Mouse (Mus musculus): ENCODE measurements around the gene 1500009C09Rik. TPM values are rescaled to one million over a fixed set of nuclear protein-coding genes. Genes with fewer than 3 reads are reported as not detected.
A peak's percentile ranks its signal among the peaks of the same experiment; 100 is the strongest.

1500009C09Rik gene
- polyA plus RNA-seq, 1 experiment, result not detected

- 12% methylated on average over 6 of the region's 6 CpGs for WGBS
- Histone ChIP-seq H3K4me3 (ENCODE audit: insufficient read depth, low read depth, low read length) (no peak overlapping the region), H3K4me1 (ENCODE audit: control insufficient read depth, insufficient read depth, low read length) (peaks cover 14% of the 10 kb centered on the region), H3K27ac (ENCODE audit: insufficient read depth, low read depth, low read length) (no peak overlapping the region)
- TF ChIP-seq POLR2A (IDR thresholded peaks at IDR 0.05; ENCODE audit: insufficient read depth, low read depth, low read length) (no peak), CTCF (IDR thresholded peaks at IDR 0.05; ENCODE audit: insufficient read depth, low read depth, low read length) (peak; percentile 75)
Measured at GRCm38 (mm10) chr15:82266356-82266755, 14.2 kb downstream of the 1500009C09Rik start.

- H3K27ac ChIP-seq (ENCODE audit: insufficient read depth, low read depth, low read length), result no peak overlapping the region
- 27% methylated on average over 3 of the region's 3 CpGs for WGBS
- TF ChIP-seq CTCF (IDR thresholded peaks at IDR 0.05; ENCODE audit: insufficient read depth, low read depth, low read length), result no peak
- TF ChIP-seq POLR2A (IDR thresholded peaks at IDR 0.05; ENCODE audit: insufficient read depth, low read depth, low read length), result no peak
- H3K4me1 ChIP-seq (ENCODE audit: control insufficient read depth, insufficient read depth, low read length), result peaks cover 15% of the 10 kb centered on the region
- no peak overlapping the region for H3K4me3 ChIP-seq (ENCODE audit: insufficient read depth, low read depth, low read length)
Measured at GRCm38 (mm10) chr15:82268185-82268584, 16.0 kb downstream of the 1500009C09Rik start.

GRCm38 (mm10) chr15:82268783-82269182, 16.6 kb downstream of the 1500009C09Rik start:
- H3K4me3 ChIP-seq (ENCODE audit: insufficient read depth, low read depth, low read length), result no peak overlapping the region
- H3K4me1 ChIP-seq (ENCODE audit: control insufficient read depth, insufficient read depth, low read length), result peaks cover 15% of the 10 kb centered on the region
- no peak overlapping the region for H3K27ac ChIP-seq (ENCODE audit: insufficient read depth, low read depth, low read length)
- 75% methylated on average over 9 of the region's 9 CpGs for WGBS
- TF ChIP-seq POLR2A (IDR thresholded peaks at IDR 0.05; ENCODE audit: insufficient read depth, low read depth, low read length) (no peak), CTCF (IDR thresholded peaks at IDR 0.05; ENCODE audit: insufficient read depth, low read depth, low read length) (no peak)

- H3K4me3 ChIP-seq (ENCODE audit: insufficient read depth, low read depth, low read length), result no peak overlapping the region
- TF ChIP-seq CTCF (IDR thresholded peaks at IDR 0.05; ENCODE audit: insufficient read depth, low read depth, low read length), result peak; percentile 71
- no peak for TF ChIP-seq POLR2A (IDR thresholded peaks at IDR 0.05; ENCODE audit: insufficient read depth, low read depth, low read length)
- H3K27ac ChIP-seq (ENCODE audit: insufficient read depth, low read depth, low read length), result no peak overlapping the region
- 0% methylated on average over 5 of the region's 5 CpGs for WGBS
- peaks cover 14% of the 10 kb centered on the region for H3K4me1 ChIP-seq (ENCODE audit: control insufficient read depth, insufficient read depth, low read length)
Measured at GRCm38 (mm10) chr15:82271201-82271600, 19.0 kb downstream of the 1500009C09Rik start.

- TF ChIP-seq CTCF (IDR thresholded peaks at IDR 0.05; ENCODE audit: insufficient read depth, low read depth, low read length) (no peak), POLR2A (IDR thresholded peaks at IDR 0.05; ENCODE audit: insufficient read depth, low read depth, low read length) (no peak)
- peaks cover 24% of the 10 kb centered on the region for H3K4me1 ChIP-seq (ENCODE audit: control insufficient read depth, insufficient read depth, low read length)
- H3K27ac ChIP-seq (ENCODE audit: insufficient read depth, low read depth, low read length), result no peak overlapping the region
- 90% methylated on average over 6 of the region's 6 CpGs for WGBS
- no peak overlapping the region for H3K4me3 ChIP-seq (ENCODE audit: insufficient read depth, low read depth, low read length)
Measured at GRCm38 (mm10) chr15:82272295-82272694, 20.1 kb downstream of the 1500009C09Rik start.

DNA sequence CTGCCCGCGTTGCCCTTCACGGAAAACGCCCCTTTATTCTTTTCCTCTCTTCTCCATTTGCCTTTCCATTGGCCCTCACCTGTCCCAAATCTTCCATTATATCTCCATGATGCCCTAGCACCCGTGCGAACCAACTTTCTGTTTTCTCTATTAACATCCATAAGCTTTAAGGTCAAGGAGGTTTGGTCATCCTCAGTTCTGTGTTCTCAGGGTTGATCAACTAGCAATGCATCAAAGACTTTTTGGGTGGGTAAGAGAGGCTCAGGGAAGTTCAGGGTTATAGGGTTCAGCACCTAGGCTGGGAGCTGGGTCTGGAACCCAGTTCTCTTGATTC, 22.4 kb downstream of the 1500009C09Rik start, which contains the start of gene Sept3:
Gene Sept3 (plus strand): TSS at position 301 of the 334 bp plus-strand sequence.
- 24% methylated on average over 6 of the region's 6 CpGs for WGBS
- peak within 1 kb of the TSS; percentile 83 for H3K4me3 ChIP-seq (ENCODE audit: insufficient read depth, low read depth, low read length)
- H3K27ac ChIP-seq (ENCODE audit: insufficient read depth, low read depth, low read length), result peak within 1 kb of the TSS; percentile 62
- H3K4me1 ChIP-seq (ENCODE audit: control insufficient read depth, insufficient read depth, low read length), result peaks cover 29% of the 10 kb centered on the region
- TF ChIP-seq CTCF (IDR thresholded peaks at IDR 0.05; ENCODE audit: insufficient read depth, low read depth, low read length) (no peak), POLR2A (IDR thresholded peaks at IDR 0.05; ENCODE audit: insufficient read depth, low read depth, low read length) (no peak)

DNA sequence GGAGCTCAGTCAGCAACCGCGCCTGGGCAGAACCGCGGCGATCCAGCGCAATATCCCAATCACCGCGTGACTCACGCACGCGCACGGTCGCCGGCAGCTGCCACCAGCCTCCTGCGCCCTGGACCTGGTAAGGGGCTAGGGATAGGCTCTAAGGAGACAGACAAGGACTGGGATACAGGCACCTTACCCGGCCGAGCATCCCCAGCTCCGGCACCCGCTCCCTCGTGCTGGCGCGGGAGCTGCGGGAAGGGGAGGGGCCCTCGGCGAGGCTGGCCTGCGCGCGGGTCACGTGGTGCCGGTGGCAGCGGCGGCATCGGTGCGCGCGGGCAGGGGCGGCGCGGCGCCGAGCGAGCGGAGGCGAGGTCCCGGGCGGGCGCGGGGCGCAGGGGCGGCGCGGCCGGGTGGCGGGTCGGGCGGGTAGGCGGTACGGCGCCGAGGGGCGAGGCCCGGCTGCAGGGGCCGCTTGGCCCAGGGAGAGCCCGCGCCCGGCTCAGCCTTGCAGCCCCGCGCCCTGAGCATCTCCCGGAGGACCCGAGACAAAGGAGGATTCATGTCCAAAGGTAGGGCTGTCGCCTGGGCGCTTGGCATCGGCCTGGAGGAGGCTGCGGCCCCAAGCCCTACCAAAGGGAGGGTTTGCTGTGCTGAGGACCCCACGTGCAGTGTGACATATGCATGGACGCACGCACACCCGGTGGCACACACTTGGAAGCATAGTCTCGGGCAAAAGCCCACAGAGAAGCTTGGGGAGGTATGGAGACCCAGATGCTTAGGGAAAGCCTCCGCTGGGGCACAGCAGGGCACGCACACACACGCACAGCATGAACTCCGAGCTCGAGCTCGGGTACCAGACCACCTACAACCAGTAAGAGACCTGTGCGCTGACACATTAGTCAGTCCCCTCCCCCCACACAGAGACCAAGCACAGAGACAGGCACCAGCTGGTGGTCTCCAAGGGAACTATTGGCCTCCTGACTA, 23.0 kb downstream of the 1500009C09Rik start:
- 1% methylated on average over 84 of the region's 86 CpGs for WGBS
- Histone ChIP-seq H3K27ac (ENCODE audit: insufficient read depth, low read depth, low read length) (peak overlapping the region; percentile 62), H3K4me1 (ENCODE audit: control insufficient read depth, insufficient read depth, low read length) (peaks cover 29% of the 10 kb centered on the region), H3K4me3 (ENCODE audit: insufficient read depth, low read depth, low read length) (peak overlapping the region; percentile 83)
- TF ChIP-seq CTCF (IDR thresholded peaks at IDR 0.05; ENCODE audit: insufficient read depth, low read depth, low read length), result no peak
- TF ChIP-seq POLR2A (IDR thresholded peaks at IDR 0.05; ENCODE audit: insufficient read depth, low read depth, low read length), result peak; percentile 82

- Histone ChIP-seq H3K4me1 (ENCODE audit: control insufficient read depth, insufficient read depth, low read length) (peaks cover 24% of the 10 kb centered on the region), H3K27ac (ENCODE audit: insufficient read depth, low read depth, low read length) (no peak overlapping the region), H3K4me3 (ENCODE audit: insufficient read depth, low read depth, low read length) (no peak overlapping the region)
- WGBS, result 79% methylated on average over 5 of the region's 5 CpGs
- no peak for TF ChIP-seq CTCF (IDR thresholded peaks at IDR 0.05; ENCODE audit: insufficient read depth, low read depth, low read length)
- no peak for TF ChIP-seq POLR2A (IDR thresholded peaks at IDR 0.05; ENCODE audit: insufficient read depth, low read depth, low read length)
Measured at GRCm38 (mm10) chr15:82277591-82277990, 25.4 kb downstream of the 1500009C09Rik start.

- 50% methylated on average over 4 of the region's 4 CpGs for whole genome bisulfite sequencing
- Histone ChIP-seq H3K4me3 (ENCODE audit: insufficient read depth, low read depth, low read length) (no peak overlapping the region), H3K27ac (ENCODE audit: insufficient read depth, low read depth, low read length) (no peak overlapping the region), H3K4me1 (ENCODE audit: control insufficient read depth, insufficient read depth, low read length) (peaks cover 21% of the 10 kb centered on the region)
- TF ChIP-seq CTCF (IDR thresholded peaks at IDR 0.05; ENCODE audit: insufficient read depth, low read depth, low read length), result no peak
- no peak for TF ChIP-seq POLR2A (IDR thresholded peaks at IDR 0.05; ENCODE audit: insufficient read depth, low read depth, low read length)
Measured at GRCm38 (mm10) chr15:82280638-82281037, 28.4 kb downstream of the 1500009C09Rik start.

Measured in olfactory bulb, adult 2 months (tissue).